Mouse (Mus musculus) liver, adult 2 months (tissue): ENCODE measurements around the gene Rcbtb2. TPM values are rescaled to one million over a fixed set of nuclear protein-coding genes. Genes with fewer than 3 reads are reported as not detected.

ENCODE experiments used
- DNase-seq: peaks from one replicate; pipeline ENCODE4 v3.0.0-alpha.2; 2011; ENCODE audit warnings: low read depth, low spot score; ENCODE audit errors: extremely low read depth
- H3K27ac ChIP-seq: fragments of 200-500 bp; replicated peaks from 2 replicates; pipeline ENCODE4 v1.5.1; 2012; ENCODE audit warnings: low read depth, mild to moderate bottlenecking, control low read depth, inconsistent platforms, low read length; ENCODE audit not compliant: insufficient read depth
- H3K27me3 ChIP-seq: fragments of 200-500 bp; 2 replicates; pipeline ENCODE4 v1.6.1; 2012; ENCODE audit warnings: mild to moderate bottlenecking, moderate library complexity, low read length, inconsistent platforms; ENCODE audit not compliant: control insufficient read depth, insufficient read depth
- H3K36me3 ChIP-seq: fragments of 200-500 bp; 2 replicates; pipeline ENCODE4 v1.6.1; 2012; ENCODE audit warnings: low read length, inconsistent platforms; ENCODE audit not compliant: control insufficient read depth, insufficient read depth
- H3K4me1 ChIP-seq: fragments of 200-500 bp; 2 replicates; pipeline ENCODE4 v1.6.1; 2011; ENCODE audit warnings: low read length; ENCODE audit not compliant: control insufficient read depth, insufficient read depth
- H3K4me3 ChIP-seq: fragments of 200-500 bp; 2 replicates; pipeline ENCODE4 v1.5.1; 2011; ENCODE audit warnings: low read depth, mild to moderate bottlenecking, control low read depth, low read length, moderate library complexity; ENCODE audit not compliant: insufficient read depth
- H3K79me2 ChIP-seq: fragments of 200-500 bp; 2 replicates; pipeline ENCODE4 v1.6.1; 2012; ENCODE audit warnings: inconsistent platforms, mild to moderate bottlenecking, low read length, moderate library complexity; ENCODE audit not compliant: control insufficient read depth, insufficient read depth
- H3K9ac ChIP-seq: fragments of 200-500 bp; 2 replicates; pipeline ENCODE4 v1.6.1; 2012; ENCODE audit warnings: low read depth, mild to moderate bottlenecking, control low read depth, inconsistent platforms, low read length
- CTCF ChIP-seq: fragments of 200-500 bp; IDR thresholded peaks from 2 replicates; pipeline ENCODE4 v1.5.1; 2011; ENCODE audit warnings: low read depth, low read length, control low read depth
- POLR2A ChIP-seq: fragments of 200-500 bp; IDR thresholded peaks from 2 replicates; pipeline ENCODE4 v1.6.1; 2011; ENCODE audit warnings: low read length, control low read depth; ENCODE audit not compliant: insufficient read depth; ENCODE audit errors: extremely low read depth
- WGBS: fragments of 180-500 bp; shearing (Covaris S2); methylation state at CpG from one replicate; pipeline ENCODE4 v1.1.7; 2018; 5-methylcytosine and 5-hydroxymethylcytosine counted together
- polyA plus RNA-seq: library from polyadenylated mRNA; depleted of rRNA; stranded (reverse); fragments of >200 nt; gene quantifications from 2 replicates; pipeline ENCODE4 v1.2.3, GENCODE M21; 2012
- total RNA-seq: library from RNA; depleted of rRNA; stranded (reverse); fragments of >200 nt; gene quantifications from 2 replicates; pipeline ENCODE4 v1.2.3, GENCODE M21; 2014

Gene Rcbtb2
- total and polyA plus RNA-seq, 2 experiments = 26.0 to 32.6 TPM

DNA sequence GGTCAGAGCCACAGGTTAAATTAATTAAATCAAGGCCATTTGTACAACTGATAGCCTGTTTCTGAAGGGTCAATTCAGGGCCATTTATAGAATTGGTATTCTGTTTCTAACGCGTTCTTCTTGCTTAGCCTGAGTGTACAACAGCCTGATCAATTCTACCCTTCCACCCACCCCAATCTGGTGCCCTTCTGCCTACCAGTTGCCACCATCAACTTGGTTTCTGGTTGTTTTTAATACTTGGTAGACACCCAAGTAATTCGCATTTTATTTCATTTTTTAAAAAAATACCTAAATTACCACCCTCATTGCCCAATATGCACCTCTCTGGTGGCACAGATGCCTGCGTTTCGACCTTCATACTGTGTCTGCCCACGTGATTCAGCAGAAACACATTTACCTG is 17.9 kb upstream of the Rcbtb2 start:
- Histone ChIP-seq H3K9ac (no peak overlapping the region), H3K4me3 (no peak overlapping the region), H3K79me2 (no peaks in the 10 kb centered on the region), H3K36me3 (no peaks in the 10 kb centered on the region), H3K27ac (no peak overlapping the region), H3K4me1 (peaks cover 2% of the 10 kb centered on the region; the same call in 1 of the 2 replicates), H3K27me3 (no peaks in the 10 kb centered on the region)
- peak; percentile 53 for DNase-seq
- WGBS = 63% methylated on average over 6 of the region's 6 CpGs
- TF ChIP-seq CTCF (no peak), POLR2A (no peak)

GRCm38 (mm10) chr14:73105407-73106185 is 17.2 kb upstream of the Rcbtb2 start:
- Histone ChIP-seq H3K27me3 (no peaks in the 10 kb centered on the region), H3K4me3 (no peak overlapping the region), H3K36me3 (no peaks in the 10 kb centered on the region), H3K79me2 (no peaks in the 10 kb centered on the region), H3K9ac (no peak overlapping the region), H3K27ac (no peak overlapping the region), H3K4me1 (peaks cover 2% of the 10 kb centered on the region; the same call in 1 of the 2 replicates)
- no peak for TF ChIP-seq POLR2A
- no peak for TF ChIP-seq CTCF
- DNase-seq = no peak
- WGBS = 72% methylated on average over 11 of the region's 11 CpGs

- Histone ChIP-seq H3K4me1 (peaks cover 2% of the 10 kb centered on the region; the same call in 1 of the 2 replicates), H3K27me3 (no peaks in the 10 kb centered on the region), H3K4me3 (no peak overlapping the region; the same call in 1 of the 2 replicates), H3K9ac (peak overlapping the region; percentile 55), H3K36me3 (no peaks in the 10 kb centered on the region), H3K79me2 (no peaks in the 10 kb centered on the region), H3K27ac (peak overlapping the region; percentile 83)
- peak; percentile 69 for DNase-seq
- peak; percentile 17; the same call in 1 of the 2 replicates for TF ChIP-seq CTCF
- no peak for TF ChIP-seq POLR2A
- 21% methylated on average over 8 of the region's 8 CpGs for WGBS
Observed at GRCm38 (mm10) chr14:73106234-73106711, 16.6 kb upstream of the Rcbtb2 start.

GRCm38 (mm10) chr14:73106957-73107356 is 15.9 kb upstream of the Rcbtb2 start:
- Histone ChIP-seq H3K27ac (peak overlapping the region; percentile 83), H3K4me1 (peaks cover 2% of the 10 kb centered on the region; the same call in 1 of the 2 replicates), H3K27me3 (no peaks in the 10 kb centered on the region), H3K4me3 (no peak overlapping the region; the same call in 1 of the 2 replicates), H3K36me3 (no peaks in the 10 kb centered on the region), H3K79me2 (no peaks in the 10 kb centered on the region), H3K9ac (peak overlapping the region; percentile 49)
- DNase-seq = peak; percentile 98
- TF ChIP-seq POLR2A = no peak
- TF ChIP-seq CTCF = no peak
- WGBS = 19% methylated on average over 4 of the region's 4 CpGs

DNA sequence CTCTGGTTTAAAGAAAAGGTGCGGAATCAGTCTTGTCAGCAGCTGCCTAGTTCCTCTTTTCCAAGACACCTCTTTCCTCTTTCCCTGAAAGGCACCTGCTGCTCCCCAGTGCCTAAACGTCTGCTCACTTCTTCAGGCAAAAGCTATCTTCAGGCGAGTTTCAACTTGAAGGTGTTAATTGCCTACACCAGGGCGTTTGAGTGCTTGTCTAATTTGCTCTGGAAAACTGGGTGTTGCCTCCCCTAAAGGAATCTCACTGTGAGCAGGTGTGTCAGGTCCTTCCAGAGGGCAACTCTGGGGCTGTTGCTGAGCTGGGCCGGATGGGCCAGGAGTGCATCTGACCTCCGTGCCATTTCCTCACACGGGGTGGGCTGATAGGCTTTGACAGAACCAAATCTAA is 15.5 kb upstream of the Rcbtb2 start:
- no peak overlapping the region for H3K4me3 ChIP-seq
- WGBS = 37% methylated on average over 7 of the region's 7 CpGs
- H3K79me2 ChIP-seq = no peaks in the 10 kb centered on the region
- H3K27ac ChIP-seq = peak overlapping the region; percentile 52
- no peaks in the 10 kb centered on the region for H3K27me3 ChIP-seq
- no peak for TF ChIP-seq POLR2A
- no peak for TF ChIP-seq CTCF
- peaks cover 5% of the 10 kb centered on the region; the same call in 1 of the 2 replicates for H3K4me1 ChIP-seq
- peak overlapping the region; percentile 7; the same call in 1 of the 2 replicates for H3K9ac ChIP-seq
- no peaks in the 10 kb centered on the region for H3K36me3 ChIP-seq
- no peak for DNase-seq

DNA sequence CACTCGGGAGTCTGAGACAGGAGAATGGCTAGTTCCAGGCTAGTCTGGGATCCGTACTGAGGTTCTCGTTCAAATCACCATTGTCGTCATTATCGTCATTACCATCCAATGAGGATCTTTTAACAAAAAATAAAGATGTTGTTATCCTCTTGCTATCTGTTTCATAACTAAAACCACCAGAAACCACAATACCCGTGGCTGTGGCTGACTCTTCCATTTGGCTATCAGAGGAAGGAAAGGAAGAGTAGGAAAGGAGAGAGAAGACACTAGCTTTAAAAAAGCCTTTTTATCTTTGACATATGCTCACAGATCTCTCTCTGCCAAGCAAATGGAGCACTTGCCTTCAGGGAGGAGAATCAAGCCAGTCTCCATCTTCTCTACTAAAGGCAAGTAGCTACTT is 14.9 kb upstream of the Rcbtb2 start:
- DNase-seq = no peak
- Histone ChIP-seq H3K9ac (no peak overlapping the region), H3K4me1 (peaks cover 7% of the 10 kb centered on the region; the same call in 1 of the 2 replicates), H3K27me3 (no peaks in the 10 kb centered on the region), H3K27ac (no peak overlapping the region), H3K4me3 (no peak overlapping the region), H3K79me2 (no peaks in the 10 kb centered on the region), H3K36me3 (no peaks in the 10 kb centered on the region)
- 96% methylated on average over 6 of the region's 6 CpGs for WGBS
- no peak for TF ChIP-seq CTCF
- TF ChIP-seq POLR2A = no peak
